Mouse (Mus musculus): Measurements from ENCODE around the gene Hormad1. TPM values are rescaled to one million over a fixed set of nuclear protein-coding genes. Genes with fewer than 3 reads are reported as not detected.

Gene Hormad1
- total RNA-seq, 1 experiment from 2014 or later, result not detected

- ATAC-seq (ENCODE audit: extremely low read depth, insufficient number of reproducible peaks, low FRiP score, poor library complexity, severe bottlenecking), result no peak
These were observed 71.4 kb downstream of the Hormad1 start for GRCm38 (mm10) chr3:95630856-95631255.

GRCm38 (mm10) chr3:95631304-95631703 is 71.8 kb downstream of the Hormad1 start:
- ATAC-seq (ENCODE audit: extremely low read depth, insufficient number of reproducible peaks, low FRiP score, poor library complexity, severe bottlenecking), result no peak

- peak; percentile 62 for ATAC-seq (ENCODE audit: extremely low read depth, insufficient number of reproducible peaks, low FRiP score, poor library complexity, severe bottlenecking)
These were observed 73.4 kb downstream of the Hormad1 start for GRCm38 (mm10) chr3:95632648-95633588.

GRCm38 (mm10) chr3:95635636-95636035 is 76.2 kb downstream of the Hormad1 start:
- no peak for ATAC-seq (ENCODE audit: extremely low read depth, insufficient number of reproducible peaks, low FRiP score, poor library complexity, severe bottlenecking)

- no peak for ATAC-seq (ENCODE audit: extremely low read depth, insufficient number of reproducible peaks, low FRiP score, poor library complexity, severe bottlenecking)
These were observed 76.6 kb downstream of the Hormad1 start for GRCm38 (mm10) chr3:95636072-95636471.

Other genes with a start within 250 kb of the Hormad1 start
- gene Cers2, start 244.9 kb upstream of the Hormad1 start, total RNA-seq (2017), result 162 and 168 TPM in 2 replicates
- gene Setdb1, start 202.5 kb upstream of the Hormad1 start, total RNA-seq (2017), result 30.6 and 39.3 TPM in 2 replicates
- gene 4930558C23Rik, start 156.8 kb upstream of the Hormad1 start, total RNA-seq (2017), result not detected in 2 replicates
- 60.4 and 67.5 TPM in 2 replicates for gene Arnt, start 125.3 kb upstream of the Hormad1 start, total RNA-seq (2017)
- gene Ctsk, start 60.4 kb upstream of the Hormad1 start, total RNA-seq (2017), result 1.7 and 2.8 TPM in 2 replicates
- 904 and 941 TPM in 2 replicates for gene Ctss, start 32.9 kb upstream of the Hormad1 start, total RNA-seq (2017)
- gene Golph3l, start 29.3 kb downstream of the Hormad1 start, total RNA-seq (2017), result 34.0 and 43.7 TPM in 2 replicates
- gene Ensa, start 65.3 kb downstream of the Hormad1 start, total RNA-seq (2017), result 148 and 157 TPM in 2 replicates
- 1,463 and 1,559 TPM in 2 replicates for gene Mcl1, start 99.1 kb downstream of the Hormad1 start, total RNA-seq (2017)
- gene Adamtsl4, start 128.2 kb downstream of the Hormad1 start, total RNA-seq (2017), result 0.47 and 0.74 TPM in 2 replicates
- gene Ecm1, start 179.9 kb downstream of the Hormad1 start, total RNA-seq (2017), result 3.8 and 4.5 TPM in 2 replicates
- 35.3 and 46.3 TPM in 2 replicates for gene Tars2, start 200.5 kb downstream of the Hormad1 start, total RNA-seq (2017)

All from neutrophil, adult 5-6 weeks (primary cell).